9 mouse cellular contexts compared by ENCODE assay signal in genomic region chr3:95027701-95028100, GRCm38 (mm10). TPM values are rescaled to one million over a fixed set of nuclear protein-coding genes. Genes with fewer than 3 reads are reported as not detected.
DNase-seq lines count a peak whose midpoint lies in the region; TF ChIP-seq lines count a peak whose summit lies in the region.
"Had no signal": no experiment of that assay in that cellular context is flagged by ENCODE, and none has a peak within 500 bp of the region (broad histone marks: within the 10 kb centered on the region; RNA-seq: fewer than 3 reads in every experiment).

No protein-coding gene starts in this region.

- peak; percentile 55 to 64 for DNase-seq in left cerebral cortex, adult 18-20 months (ENCODE audit: low spot score in 2 of 2)
- no peak for DNase-seq in left cerebral cortex, adult 11 months (ENCODE audit: low spot score)
- peak; percentile 70 to 85 for DNase-seq in layer of hippocampus, postnatal 14 days (ENCODE audit: low spot score in 2 of 2)
- DNase-seq in mesoderm, embryonic 11.5 days (ENCODE audit: low read depth, low spot score): peak; percentile 28
- DNase-seq in urinary bladder, postnatal 10 days (ENCODE audit: low spot score): no peak
- DNase-seq in adrenal gland, adult (ENCODE audit: inconsistent age in 2 of 2, low spot score in 1 of 2): no peak
- DNase-seq in cerebellum, adult 11-12 months: no peak

- H3K4me3 ChIP-seq in cortical plate, adult 2 months (ENCODE audit: insufficient read depth, low read length): no peak overlapping the region
- H3K4me3 ChIP-seq: left cerebral cortex, adult 2 months had no signal

- peaks cover 4% of the 10 kb centered on the region for H3K4me1 ChIP-seq in cortical plate, adult 2 months (ENCODE audit: control insufficient read depth, insufficient read depth, low read length)

- TF ChIP-seq CTCF in cortical plate, adult 2 months (IDR thresholded peaks at IDR 0.05; ENCODE audit: extremely low read depth, insufficient read depth, low read length): no peak

- H3K27ac ChIP-seq in cortical plate, adult 2 months (ENCODE audit: insufficient read depth, low read length): no peak overlapping the region
- H3K27ac ChIP-seq: left cerebral cortex, adult 2 months had no signal

- peak; percentile 14; the same call in 1 of the 2 replicates for TF ChIP-seq POLR2A in cortical plate, adult 2 months (IDR thresholded peaks at IDR 0.05; ENCODE audit: extremely low read depth, insufficient read depth, low read length)

RNA-seq across cellular contexts. Expression of gene Zfp687, which starts 12.5 kb away (rescaled TPM):
- total RNA-seq in left cerebral cortex, adult 18-20 months (2021): 10 to 100 TPM; 23.1 to 24.6 TPM
- polyA plus RNA-seq in cortical plate, adult 2 months (2012; rRNA removed): 15.8 and 17.5 TPM in 2 replicates
- 10 to 100 TPM; 26.6 to 28.6 TPM for total RNA-seq in layer of hippocampus, postnatal 14 days (2021)

RNA-seq across cellular contexts. Expression of gene Psmd4, which starts 14.7 kb away (rescaled TPM):
- 100 to 1,000 TPM; 165 to 171 TPM for total RNA-seq in left cerebral cortex, adult 18-20 months (2021)
- polyA plus RNA-seq in cortical plate, adult 2 months (2012; rRNA removed): 193 and 203 TPM in 2 replicates
- total RNA-seq in layer of hippocampus, postnatal 14 days (2021): 100 to 1,000 TPM; 155 TPM

RNA-seq across cellular contexts. Expression of gene Pi4kb, which starts 53.2 kb away (rescaled TPM):
- 10 to 100 TPM; 60.9 to 62.2 TPM for total RNA-seq in left cerebral cortex, adult 18-20 months (2021)
- polyA plus RNA-seq in cortical plate, adult 2 months (2012; rRNA removed): 56.6 and 61.4 TPM in 2 replicates
- 10 to 100 TPM; 52.3 to 54.4 TPM for total RNA-seq in layer of hippocampus, postnatal 14 days (2021)

Comparison
In these comparisons a context has a peak if more than half of its experiments do, and no peak if none do; other contexts are left out.
1. DNase-seq: peak in left cerebral cortex, adult 18-20 months (2 of 2), layer of hippocampus, postnatal 14 days (2 of 2) and mesoderm, embryonic 11.5 days (single experiment); none in left cerebral cortex, adult 11 months (single experiment), urinary bladder, postnatal 10 days (single experiment), adrenal gland, adult (0 of 2) and cerebellum, adult 11-12 months (single experiment).